Mouse (Mus musculus): ENCODE data around the gene Gm28269. TPM values are rescaled to one million over a fixed set of nuclear protein-coding genes. Genes with fewer than 3 reads are reported as not detected.

The Gm28269 gene
- not detected in 2 replicates for polyA plus RNA-seq (2015; fragmentation: Nextera tagmentation; extraction: Ambion mirVana)

DNA sequence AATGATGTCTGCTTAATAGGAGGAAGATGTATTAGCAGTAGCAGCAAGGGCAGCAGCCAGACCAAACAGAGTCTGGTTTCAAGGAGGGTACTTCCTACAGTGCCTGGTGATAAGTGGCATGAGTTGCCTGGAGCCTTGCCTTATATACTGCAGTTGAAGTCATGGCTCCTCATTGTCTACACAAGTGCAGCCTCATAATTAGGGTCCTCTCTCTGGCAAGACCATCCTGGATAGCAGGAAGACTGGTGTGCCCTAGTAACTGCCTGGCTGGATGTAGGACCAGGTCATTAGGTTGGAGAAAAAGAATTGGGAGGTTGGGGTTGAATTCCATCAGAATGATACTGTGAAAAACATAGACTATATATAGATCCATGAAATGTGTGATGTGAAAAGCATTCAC is at the start of gene Gm28269:
Gm28269 (minus strand) TSS at position 101 of the 400 bp plus-strand sequence.
- no peaks in the 10 kb centered on the region for H3K9me3 ChIP-seq (ENCODE audit: control insufficient read depth, low read length)
- ATAC-seq, result no peak
- no peak within 1 kb of the TSS for H3K27ac ChIP-seq (ENCODE audit: low read length)
- no peaks in the 10 kb centered on the region for H3K36me3 ChIP-seq (ENCODE audit: control insufficient read depth, insufficient read depth)
- H3K27me3 ChIP-seq (replicated peaks; ENCODE audit: control insufficient read depth, insufficient read depth, low read length), result no peaks in the 10 kb centered on the region
- no peak within 1 kb of the TSS for H3K4me2 ChIP-seq (ENCODE audit: low read length)
- no peak within 1 kb of the TSS for H3K9ac ChIP-seq (replicated peaks; ENCODE audit: low read depth, low read length)
- no peak within 1 kb of the TSS for H3K4me3 ChIP-seq (replicated peaks; ENCODE audit: low read length)
- H3K4me1 ChIP-seq (replicated peaks; ENCODE audit: control insufficient read depth, insufficient read depth, low read length), result no peaks in the 10 kb centered on the region

DNA sequence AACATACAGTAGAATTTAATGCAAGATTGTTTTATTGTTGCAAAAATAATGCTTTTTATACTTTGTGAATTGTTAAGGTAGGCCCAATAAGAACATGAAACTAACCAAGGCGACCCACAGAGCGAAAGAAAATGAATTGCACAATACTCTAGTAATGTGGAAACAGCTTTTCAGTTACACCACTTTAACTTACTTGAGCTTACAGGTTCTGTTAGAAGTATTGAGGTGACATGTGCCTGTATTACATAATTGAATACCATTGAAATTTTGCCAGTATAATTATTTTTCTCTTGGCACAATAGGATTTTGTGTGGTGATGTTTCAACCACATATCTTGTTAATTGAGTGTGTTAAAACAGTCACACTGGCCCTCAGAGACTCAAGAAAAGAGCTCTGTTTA is 28.0 kb downstream of the Gm28269 start:
- Histone ChIP-seq H3K27me3 (replicated peaks; ENCODE audit: control insufficient read depth, insufficient read depth, low read length) (no peaks in the 10 kb centered on the region), H3K4me1 (replicated peaks; ENCODE audit: control insufficient read depth, insufficient read depth, low read length) (no peaks in the 10 kb centered on the region), H3K4me3 (replicated peaks; ENCODE audit: low read length) (no peak overlapping the region), H3K9me3 (ENCODE audit: control insufficient read depth, low read length) (no peaks in the 10 kb centered on the region), H3K27ac (ENCODE audit: low read length) (no peak overlapping the region), H3K36me3 (ENCODE audit: control insufficient read depth, insufficient read depth) (no peaks in the 10 kb centered on the region), H3K9ac (replicated peaks; ENCODE audit: low read depth, low read length) (no peak overlapping the region), H3K4me2 (ENCODE audit: low read length) (no peak overlapping the region)
- no peak for ATAC-seq
- WGBS, result 84% methylated on average over 2 of the region's 2 CpGs

DNA sequence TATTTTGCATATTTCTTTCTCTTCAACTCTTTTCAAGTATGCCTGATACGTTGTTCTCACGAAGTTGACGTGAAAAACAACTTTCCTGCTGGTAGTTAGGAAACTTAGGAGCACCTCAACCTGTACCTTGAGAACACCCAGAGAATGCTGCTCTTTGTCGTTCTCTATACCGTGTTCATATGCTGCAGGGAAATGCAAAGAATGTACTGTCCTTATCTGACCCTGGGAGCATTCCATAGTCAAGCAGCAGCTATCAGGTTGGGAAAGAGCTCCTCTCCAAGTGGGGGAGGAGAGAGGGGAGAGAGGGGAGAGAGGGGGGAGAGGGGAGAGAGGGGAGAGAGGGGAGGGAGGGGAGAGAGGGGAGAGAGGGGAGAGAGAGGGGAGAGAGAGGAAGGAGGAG is 29.6 kb downstream of the Gm28269 start:
- no peak overlapping the region for H3K27ac ChIP-seq (ENCODE audit: low read length)
- ATAC-seq, result no peak
- no peaks in the 10 kb centered on the region for H3K36me3 ChIP-seq (ENCODE audit: control insufficient read depth, insufficient read depth)
- H3K9ac ChIP-seq (replicated peaks; ENCODE audit: low read depth, low read length), result no peak overlapping the region
- WGBS, result 67% methylated on average over 5 of the region's 5 CpGs
- no peak overlapping the region for H3K4me2 ChIP-seq (ENCODE audit: low read length)
- H3K4me1 ChIP-seq (replicated peaks; ENCODE audit: control insufficient read depth, insufficient read depth, low read length), result no peaks in the 10 kb centered on the region
- no peak overlapping the region for H3K4me3 ChIP-seq (replicated peaks; ENCODE audit: low read length)
- H3K27me3 ChIP-seq (replicated peaks; ENCODE audit: control insufficient read depth, insufficient read depth, low read length), result no peaks in the 10 kb centered on the region
- no peaks in the 10 kb centered on the region for H3K9me3 ChIP-seq (ENCODE audit: control insufficient read depth, low read length)

DNA sequence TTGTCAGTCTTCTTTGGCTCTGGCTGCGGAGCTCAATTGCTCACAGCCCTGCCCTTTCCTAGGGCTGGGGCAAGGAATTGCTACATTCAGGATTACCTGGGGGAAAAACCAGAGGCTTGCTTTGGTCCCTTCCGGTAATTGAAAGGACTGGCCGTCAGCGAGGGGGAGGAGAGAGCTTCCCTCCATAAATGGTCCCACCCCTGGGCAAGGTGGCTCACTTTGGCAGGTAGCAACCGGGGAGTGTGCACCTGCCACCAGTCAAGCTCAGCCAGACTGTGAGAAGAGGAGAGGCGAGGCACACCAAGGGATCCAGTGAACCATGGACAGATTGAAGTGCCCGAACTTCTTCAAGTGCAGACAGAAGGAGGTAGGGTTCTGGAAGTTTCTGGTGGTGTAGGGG is 30.1 kb downstream of the Gm28269 start, which contains the start of gene Slc6a14:
Slc6a14 (plus strand) TSS at position 68 of the 400 bp plus-strand sequence.
- WGBS, result 61% methylated on average over 7 of the region's 7 CpGs

DNA sequence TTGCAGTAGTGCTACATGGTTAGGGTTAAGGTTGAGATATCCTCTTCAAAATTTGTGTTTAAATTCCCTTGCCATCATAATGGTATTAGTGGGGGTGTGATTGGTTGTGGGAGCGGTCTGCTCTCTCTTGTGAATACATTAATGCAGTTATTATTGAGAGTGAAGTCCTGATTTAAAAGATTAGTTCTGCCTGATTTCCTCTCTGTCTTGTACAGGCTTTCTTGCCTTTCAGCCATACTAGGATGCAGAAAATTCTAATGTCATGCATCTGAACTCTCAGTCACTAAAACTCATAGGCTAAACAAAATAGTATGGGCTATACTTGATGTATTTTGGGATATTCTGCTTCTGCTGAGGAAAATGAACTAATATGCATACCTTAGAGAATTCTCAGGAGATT is 40.4 kb downstream of the Gm28269 start:
- ATAC-seq, result no peak
- Histone ChIP-seq H3K27ac (ENCODE audit: low read length) (no peak overlapping the region), H3K4me3 (replicated peaks; ENCODE audit: low read length) (no peak overlapping the region), H3K36me3 (ENCODE audit: control insufficient read depth, insufficient read depth) (no peaks in the 10 kb centered on the region), H3K9me3 (ENCODE audit: control insufficient read depth, low read length) (no peaks in the 10 kb centered on the region), H3K9ac (replicated peaks; ENCODE audit: low read depth, low read length) (no peak overlapping the region), H3K4me2 (ENCODE audit: low read length) (no peak overlapping the region), H3K4me1 (replicated peaks; ENCODE audit: control insufficient read depth, insufficient read depth, low read length) (no peaks in the 10 kb centered on the region), H3K27me3 (replicated peaks; ENCODE audit: control insufficient read depth, insufficient read depth, low read length) (no peaks in the 10 kb centered on the region)
- 77% methylated on average over 1 of the region's 1 CpGs for WGBS

More for the DNA sequence above, 30.1 kb downstream of the Gm28269 start, which contains the start of gene Slc6a14:
- Histone ChIP-seq H3K4me3 (replicated peaks; ENCODE audit: low read length) (no peak within 1 kb of the TSS), H3K36me3 (ENCODE audit: control insufficient read depth, insufficient read depth) (no peaks in the 10 kb centered on the region), H3K4me1 (replicated peaks; ENCODE audit: control insufficient read depth, insufficient read depth, low read length) (no peaks in the 10 kb centered on the region), H3K27me3 (replicated peaks; ENCODE audit: control insufficient read depth, insufficient read depth, low read length) (no peaks in the 10 kb centered on the region), H3K9ac (replicated peaks; ENCODE audit: low read depth, low read length) (no peak within 1 kb of the TSS), H3K9me3 (ENCODE audit: control insufficient read depth, low read length) (no peaks in the 10 kb centered on the region), H3K27ac (ENCODE audit: low read length) (no peak within 1 kb of the TSS), H3K4me2 (ENCODE audit: low read length) (no peak within 1 kb of the TSS)
- ATAC-seq, result no peak

DNA sequence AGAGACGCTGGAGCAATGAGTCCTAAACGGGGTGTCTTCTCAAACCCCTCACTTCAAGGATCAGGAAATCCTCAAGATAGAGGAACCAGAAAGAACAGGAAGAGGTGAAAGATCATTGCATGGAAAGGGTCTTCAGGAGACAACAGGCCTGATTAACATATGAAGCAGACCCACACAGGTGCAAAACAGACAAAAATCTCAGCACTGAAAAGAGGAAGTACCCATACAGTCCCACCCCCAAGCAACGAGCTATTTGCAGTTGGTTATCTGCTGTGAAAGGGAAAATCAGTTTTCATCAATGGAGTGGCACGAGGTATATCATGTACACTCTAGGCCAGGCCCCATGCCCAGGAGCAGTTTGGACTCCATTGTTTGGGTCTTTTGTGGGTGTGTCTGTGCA is 43.3 kb downstream of the Gm28269 start:
- Histone ChIP-seq H3K4me1 (replicated peaks; ENCODE audit: control insufficient read depth, insufficient read depth, low read length) (no peaks in the 10 kb centered on the region), H3K27me3 (replicated peaks; ENCODE audit: control insufficient read depth, insufficient read depth, low read length) (no peaks in the 10 kb centered on the region), H3K36me3 (ENCODE audit: control insufficient read depth, insufficient read depth) (no peaks in the 10 kb centered on the region), H3K4me3 (replicated peaks; ENCODE audit: low read length) (no peak overlapping the region), H3K27ac (ENCODE audit: low read length) (no peak overlapping the region), H3K4me2 (ENCODE audit: low read length) (no peak overlapping the region), H3K9me3 (ENCODE audit: control insufficient read depth, low read length) (no peaks in the 10 kb centered on the region), H3K9ac (replicated peaks; ENCODE audit: low read depth, low read length) (no peak overlapping the region)
- 74% methylated on average over 4 of the region's 4 CpGs for whole genome bisulfite sequencing
- no peak for ATAC-seq

DNA sequence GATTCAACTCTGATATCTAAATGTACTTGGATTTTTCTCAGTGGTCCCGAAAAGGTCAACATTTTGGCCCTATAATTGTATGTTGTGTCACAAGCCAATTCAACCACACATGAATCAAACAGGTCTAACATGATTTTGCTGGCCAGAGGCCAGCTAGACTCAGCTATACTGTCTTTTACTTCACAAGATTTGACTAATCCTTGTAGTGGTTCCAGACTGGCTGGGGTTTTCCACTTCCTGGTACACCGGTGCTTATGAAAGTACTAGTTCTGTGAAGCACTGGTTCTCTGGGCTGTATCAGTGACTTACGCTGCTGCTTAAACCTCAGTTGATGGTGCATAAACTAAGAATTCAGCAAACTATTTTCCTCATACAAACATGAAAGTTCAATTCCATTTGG is 49.2 kb downstream of the Gm28269 start:
- Histone ChIP-seq H3K27ac (ENCODE audit: low read length) (no peak overlapping the region), H3K9ac (replicated peaks; ENCODE audit: low read depth, low read length) (no peak overlapping the region), H3K36me3 (ENCODE audit: control insufficient read depth, insufficient read depth) (no peaks in the 10 kb centered on the region), H3K4me2 (ENCODE audit: low read length) (no peak overlapping the region), H3K4me1 (replicated peaks; ENCODE audit: control insufficient read depth, insufficient read depth, low read length) (no peaks in the 10 kb centered on the region), H3K4me3 (replicated peaks; ENCODE audit: low read length) (no peak overlapping the region), H3K27me3 (replicated peaks; ENCODE audit: control insufficient read depth, insufficient read depth, low read length) (no peaks in the 10 kb centered on the region), H3K9me3 (ENCODE audit: control insufficient read depth, low read length) (no peaks in the 10 kb centered on the region)
- WGBS, result 94% methylated on average over 3 of the region's 3 CpGs
- ATAC-seq, result no peak

DNA sequence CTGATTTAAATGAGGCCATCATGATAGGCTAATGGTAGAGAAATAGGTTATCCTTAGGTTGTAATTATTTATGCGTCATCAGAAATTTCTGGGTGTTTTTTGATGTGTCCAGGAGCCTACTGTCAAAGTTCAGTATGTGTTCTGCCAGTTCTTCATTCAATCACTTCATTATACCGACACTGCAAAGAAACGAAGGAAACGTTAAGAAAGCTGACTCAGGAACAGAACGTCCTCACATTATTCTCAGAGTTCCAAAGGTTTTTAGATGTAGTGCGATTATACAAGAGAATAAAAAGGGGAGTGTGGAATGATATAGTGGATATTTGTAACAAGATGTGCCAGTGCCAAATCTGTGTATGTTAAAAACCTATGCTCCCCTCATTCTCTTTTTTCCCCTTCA is 49.7 kb downstream of the Gm28269 start:
- Histone ChIP-seq H3K27me3 (replicated peaks; ENCODE audit: control insufficient read depth, insufficient read depth, low read length) (no peaks in the 10 kb centered on the region), H3K9me3 (ENCODE audit: control insufficient read depth, low read length) (no peaks in the 10 kb centered on the region), H3K4me3 (replicated peaks; ENCODE audit: low read length) (no peak overlapping the region), H3K27ac (ENCODE audit: low read length) (no peak overlapping the region), H3K4me1 (replicated peaks; ENCODE audit: control insufficient read depth, insufficient read depth, low read length) (no peaks in the 10 kb centered on the region), H3K36me3 (ENCODE audit: control insufficient read depth, insufficient read depth) (no peaks in the 10 kb centered on the region), H3K4me2 (ENCODE audit: low read length) (no peak overlapping the region), H3K9ac (replicated peaks; ENCODE audit: low read depth, low read length) (no peak overlapping the region)
- WGBS, result 73% methylated on average over 6 of the region's 6 CpGs
- no peak for ATAC-seq
